Mouse (Mus musculus): Measurements from ENCODE around the gene Tex21.

GRCm38 (mm10) chr12:76289428-76289827 lies 42.9 kb upstream of the Tex21 start:
- TF ChIP-seq CTCF (IDR thresholded peaks at IDR 0.05 in 2 of 3, conservative IDR thresholded peaks at IDR 0.05 in 1 of 3; ENCODE audit: control insufficient read depth in 1 of 3, insufficient read depth in 1 of 3, low read depth in 2 of 3, low read length in 3 of 3, poor library complexity in 1 of 3, severe bottlenecking in 1 of 3) (no peak), GATA1 (IDR thresholded peaks at IDR 0.05; ENCODE audit: low read depth, low read length) (no peak)

Data from MEL (cell line).